ENCODE assay signal across 15 mouse cellular contexts in genomic region chr6:145001493-145001892, GRCm38 (mm10).
"Had no signal": no experiment of that assay in that cellular context is flagged by ENCODE, and none has a peak within 500 bp of the region (broad histone marks: within the 10 kb centered on the region; RNA-seq: fewer than 3 reads in every experiment).

No protein-coding gene starts in this region.

- H3K9ac ChIP-seq: limb, embryonic 13.5 days; liver, embryonic 12.5 days; liver, embryonic 15.5 days had no signal

- H3K27ac ChIP-seq: limb, embryonic 13.5 days; liver, embryonic 12.5 days; liver, embryonic 15.5 days had no signal

- DNase-seq: kidney, adult 8-10 months; kidney, postnatal 14 days; kidney, postnatal 4 days; left cerebral cortex, postnatal 4 days; liver; lung, adult 2 months; lung, postnatal 14 days; lung, postnatal 4 days; midbrain, embryonic 14.5 days; thymus, adult 18-20 months; thymus, postnatal 4 days had no signal

- H3K4me2 ChIP-seq: limb, embryonic 13.5 days; liver, embryonic 12.5 days; liver, embryonic 15.5 days; midbrain, embryonic 11.5 days had no signal

- H3K27me3 ChIP-seq: limb, embryonic 13.5 days; liver, embryonic 12.5 days; liver, embryonic 15.5 days had no signal

- ATAC-seq: liver, embryonic 12.5 days had no signal

- H3K36me3 ChIP-seq: liver, embryonic 12.5 days; liver, embryonic 15.5 days had no signal

- H3K9me3 ChIP-seq: limb, embryonic 13.5 days; liver, embryonic 12.5 days; liver, embryonic 15.5 days had no signal

- H3K4me3 ChIP-seq: limb, embryonic 13.5 days; liver, embryonic 12.5 days; liver, embryonic 15.5 days had no signal

- H3K4me1 ChIP-seq: liver, embryonic 12.5 days had no signal
